Mouse (Mus musculus) stomach, adult 2 months (tissue): ENCODE data around the gene Ssu72. TPM values are rescaled to one million over a fixed set of nuclear protein-coding genes. Genes with fewer than 3 reads are reported as not detected.

Experiments
- polyA plus RNA-seq: library from polyadenylated mRNA; depleted of rRNA; stranded (reverse); fragments of >200 nt; gene quantifications from 2 replicates; pipeline ENCODE4 v1.2.3, GENCODE M21; 2012; rRNA removed

Ssu72 gene
- 62.7 and 102 TPM in 2 replicates for polyA plus RNA-seq

DNA sequence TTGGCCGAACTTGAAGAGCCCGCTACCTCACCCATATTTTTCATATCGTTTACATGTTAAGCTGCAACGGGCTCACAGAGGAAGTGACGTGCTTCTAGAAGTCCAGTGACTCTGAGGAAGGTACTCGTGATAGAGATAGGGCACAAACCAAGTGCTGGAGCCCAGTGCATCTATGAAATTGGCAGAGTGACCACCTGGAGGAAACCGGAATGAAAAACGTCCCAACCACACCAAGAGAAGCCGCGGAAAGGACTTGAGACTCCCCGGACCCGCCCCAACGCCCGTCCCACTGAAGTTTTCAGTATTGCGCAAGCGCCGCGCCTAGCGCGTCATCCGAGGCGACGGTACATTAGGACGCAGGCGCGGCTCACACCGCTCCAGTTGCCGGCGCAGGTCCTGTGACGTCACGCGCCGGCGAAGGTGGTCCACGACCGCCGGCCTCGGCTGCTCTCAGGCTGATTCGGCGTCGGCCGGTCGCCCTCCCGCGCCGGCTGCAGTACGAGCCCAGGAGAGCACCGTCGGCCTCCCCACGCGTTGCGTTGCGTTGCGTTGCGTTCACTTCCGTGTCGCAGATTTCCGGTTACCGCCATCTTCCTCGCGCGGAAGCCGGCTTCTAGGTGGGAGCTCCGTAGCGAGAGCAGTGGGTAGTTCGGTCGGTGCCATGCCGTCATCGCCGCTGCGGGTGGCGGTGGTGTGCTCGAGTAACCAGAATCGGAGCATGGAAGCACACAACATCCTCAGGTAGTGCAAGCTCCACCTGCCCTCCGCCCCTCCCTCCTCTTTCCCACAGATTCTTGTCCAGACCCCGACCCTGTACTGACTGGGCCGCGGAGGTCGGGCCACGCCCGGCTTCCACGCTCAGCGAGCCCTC lies at the start of gene Ssu72:
Gene Ssu72 (plus strand): TSS at position 80 of the 871 bp plus-strand sequence.

DNA sequence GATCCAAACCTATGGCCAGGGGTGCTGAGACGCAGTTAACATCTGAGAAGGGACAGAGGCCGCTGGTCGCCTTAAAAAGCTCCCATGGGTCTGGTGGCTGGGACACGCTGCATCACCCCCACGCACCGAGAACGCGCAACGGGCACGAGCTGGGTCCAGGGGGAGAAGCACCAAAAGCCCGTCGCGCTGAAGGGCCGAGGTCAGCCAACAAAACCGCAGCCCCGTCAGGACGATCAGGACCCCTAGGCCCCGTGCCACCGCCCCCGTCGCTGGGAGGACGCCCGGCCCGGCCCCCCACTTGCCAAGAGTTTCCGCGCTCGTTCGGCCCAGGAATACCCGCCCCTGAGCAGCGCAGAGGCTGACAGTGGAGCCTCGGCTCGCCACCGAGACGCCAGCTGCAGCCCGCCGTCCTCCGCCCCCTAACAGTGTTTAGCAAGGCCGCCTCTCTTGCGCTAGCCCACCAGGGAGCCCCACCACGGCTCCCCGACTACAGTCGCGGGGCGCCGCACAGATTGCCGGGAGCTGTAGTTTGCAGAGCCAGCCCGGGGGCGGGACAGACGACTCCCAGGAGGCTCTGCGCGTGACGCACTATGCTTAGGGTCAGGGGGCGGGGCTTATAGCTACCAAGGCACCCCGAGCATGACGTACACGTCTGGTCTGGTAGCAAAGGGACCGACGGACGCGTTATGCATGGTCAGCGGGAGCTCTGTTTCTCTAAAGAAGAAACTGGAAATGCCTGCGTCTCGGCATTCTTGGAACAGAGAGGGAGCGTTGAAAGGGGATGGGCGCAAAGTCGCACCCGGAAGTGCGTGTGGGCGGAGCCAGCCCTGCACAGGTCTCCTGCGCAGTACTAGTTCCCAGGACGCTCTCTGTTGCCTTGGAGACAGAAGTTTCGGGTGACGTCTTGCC lies 35.7 kb upstream of the Ssu72 start, which contains the start of gene Mib2:
Gene Mib2 (minus strand): TSS at position 510 of the 909 bp plus-strand sequence.

DNA sequence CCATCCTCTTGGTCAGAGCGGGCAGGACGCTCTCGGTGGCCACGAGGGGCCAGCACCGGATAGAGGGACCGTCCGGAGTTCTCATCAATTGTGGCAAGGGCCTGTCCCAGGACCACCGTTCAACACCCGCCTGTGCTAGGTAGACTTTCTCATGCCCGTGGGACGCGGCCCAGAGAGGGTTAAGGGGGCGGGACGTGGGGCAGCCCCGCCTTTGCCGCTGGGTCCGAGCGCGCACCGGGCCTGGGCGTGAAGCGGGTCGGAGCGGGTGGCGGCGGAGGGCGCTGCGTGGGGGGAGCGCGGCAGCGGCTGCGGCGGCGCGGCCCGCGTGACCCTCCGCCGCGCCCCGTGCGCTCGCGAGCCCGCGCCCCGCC lies 10.5 kb upstream of the Ssu72 start, which contains the start of gene Fndc10:
Gene Fndc10 (plus strand): TSS at position 232 of the 371 bp plus-strand sequence.

DNA sequence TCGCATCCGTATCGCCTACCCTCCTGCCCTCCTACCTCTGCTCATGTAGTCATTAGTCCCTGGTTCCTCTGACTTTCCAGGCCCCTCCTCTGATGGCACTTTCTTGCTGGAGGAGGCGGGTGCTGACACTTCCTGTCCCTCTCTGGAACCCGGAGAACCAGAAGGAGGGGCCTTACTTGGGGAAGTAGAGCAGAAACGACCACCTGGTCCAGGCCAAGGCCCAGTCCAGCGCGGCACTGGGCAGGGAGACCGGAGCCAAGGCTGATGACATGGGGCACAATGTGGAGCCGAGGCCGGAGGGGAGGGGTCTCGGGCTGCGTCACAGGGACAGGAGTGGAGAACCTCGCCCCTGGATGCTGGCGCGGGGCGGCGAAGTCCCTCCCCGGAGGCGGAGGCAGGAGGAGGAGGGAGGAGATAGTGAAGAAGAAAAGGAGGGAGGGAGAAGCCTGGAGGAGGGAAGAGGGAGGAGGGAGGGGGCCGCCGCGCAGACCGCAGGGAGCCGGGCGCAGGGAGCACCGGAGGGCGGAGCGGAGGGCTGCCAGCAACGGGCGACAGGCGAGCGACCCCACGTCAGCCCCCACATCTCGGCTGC lies 29.8 kb downstream of the Ssu72 start, which contains the start of gene Tmem240:
Gene Tmem240 (plus strand): TSS at position 451 of the 592 bp plus-strand sequence.

DNA sequence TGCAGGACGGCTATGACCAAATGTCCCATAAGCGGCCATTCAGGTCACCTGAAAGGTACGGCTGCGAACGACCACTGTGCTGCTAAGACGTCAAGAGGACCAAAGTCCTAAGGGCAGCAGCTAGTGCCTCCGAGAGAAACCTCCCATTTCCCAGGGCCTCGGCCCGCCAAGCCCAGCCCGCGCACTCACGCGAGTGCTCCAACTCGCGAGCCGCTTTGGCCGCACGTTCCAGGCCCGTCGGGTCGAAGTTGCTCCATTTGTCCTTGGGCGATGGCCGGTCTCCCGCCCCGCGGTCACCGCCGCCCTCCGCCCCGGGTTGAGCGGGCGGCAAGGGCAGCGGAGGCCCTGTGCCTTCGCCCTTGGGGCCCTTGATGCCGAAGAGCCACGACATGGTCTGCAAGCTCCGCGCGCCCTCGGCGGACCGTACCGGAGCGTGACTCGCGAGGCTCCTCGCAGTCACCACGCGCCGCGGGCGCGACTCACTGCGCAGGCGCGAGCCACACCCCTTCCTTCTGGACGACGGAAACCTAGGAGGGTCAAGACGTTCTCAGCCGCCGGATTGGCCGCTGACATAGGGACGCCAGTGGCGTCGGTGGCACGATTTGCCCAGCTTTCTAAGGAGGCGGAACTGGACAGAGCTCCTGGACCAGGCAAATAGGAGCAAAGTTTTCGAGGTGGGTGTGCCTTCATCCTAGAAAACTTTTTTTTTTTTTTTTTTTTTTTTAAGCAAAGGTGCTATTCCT lies 56.2 kb downstream of the Ssu72 start, which contains the start of gene Atad3a:
Gene Atad3a (minus strand): TSS at position 481 of the 743 bp plus-strand sequence.

DNA sequence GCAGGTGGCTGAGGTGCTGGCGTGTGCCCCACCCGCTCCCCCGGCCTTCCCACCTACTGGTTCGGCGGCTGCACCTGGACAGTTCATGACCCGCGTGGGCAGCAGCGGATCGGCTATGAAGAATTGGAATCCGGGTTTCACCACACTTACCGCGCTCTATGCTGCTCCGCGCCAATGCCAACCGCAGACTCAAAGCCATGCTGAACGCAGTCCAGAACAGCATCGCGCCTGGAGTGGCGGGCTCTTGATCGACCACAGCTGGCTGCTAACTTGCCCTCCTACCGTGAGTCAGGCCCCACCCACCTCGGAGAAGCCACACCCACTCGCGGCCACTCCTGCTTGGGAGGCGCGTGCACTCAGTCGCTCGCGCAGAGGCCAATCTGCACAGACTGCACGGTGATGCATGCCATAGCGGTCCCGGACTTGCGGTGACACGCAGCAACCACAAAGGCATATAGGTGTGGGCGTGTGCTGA lies 69.7 kb downstream of the Ssu72 start, which contains the start of gene Vwa1:
Gene Vwa1 (minus strand): TSS at position 419 of the 475 bp plus-strand sequence.

Other genes starting within 250 kb of the Ssu72 start
- 3.5 and 4.1 TPM in 2 replicates for gene Tmem52, start 235.7 kb upstream of the Ssu72 start, polyA plus RNA-seq
- gene Gnb1, start 213.4 kb upstream of the Ssu72 start, polyA plus RNA-seq: 252 and 264 TPM in 2 replicates
- gene Nadk, start 142.4 kb upstream of the Ssu72 start, polyA plus RNA-seq: 85.3 and 86.3 TPM in 2 replicates
- 1.7 and 3.1 TPM in 2 replicates for gene Slc35e2, start 103.4 kb upstream of the Ssu72 start, polyA plus RNA-seq
- 9.0 and 10.2 TPM in 2 replicates for gene Cdk11b, start 79.9 kb upstream of the Ssu72 start, polyA plus RNA-seq
- gene Gm10563, start 59.4 kb upstream of the Ssu72 start, polyA plus RNA-seq: not detected in 2 replicates
- 18.8 and 26.7 TPM in 2 replicates for gene Mmp23, start 51.4 kb upstream of the Ssu72 start, polyA plus RNA-seq
- 42.5 and 44.6 TPM in 2 replicates for gene Mib2, start 35.6 kb upstream of the Ssu72 start, polyA plus RNA-seq
- 16.5 and 25.8 TPM in 2 replicates for gene Fndc10, start 10.5 kb upstream of the Ssu72 start, polyA plus RNA-seq
- 0.37 and 1.4 TPM in 2 replicates for gene Tmem240, start 30.0 kb downstream of the Ssu72 start, polyA plus RNA-seq
- 57.0 and 97.8 TPM in 2 replicates for gene Atad3a, start 56.3 kb downstream of the Ssu72 start, polyA plus RNA-seq
- 11.4 and 13.1 TPM in 2 replicates for gene Vwa1, start 69.9 kb downstream of the Ssu72 start, polyA plus RNA-seq
- gene Tmem88b, start 81.1 kb downstream of the Ssu72 start, polyA plus RNA-seq: 0.18 and 0.28 TPM in 2 replicates
- gene Ankrd65, start 85.6 kb downstream of the Ssu72 start, polyA plus RNA-seq: 0.09 TPM in 1 of 2 replicates, not detected in the other
- gene Mrpl20, start 98.1 kb downstream of the Ssu72 start, polyA plus RNA-seq: 18.2 and 33.5 TPM in 2 replicates
- gene Ccnl2, start 107.7 kb downstream of the Ssu72 start, polyA plus RNA-seq: 18.2 and 22.6 TPM in 2 replicates
- gene Aurkaip1, start 126.5 kb downstream of the Ssu72 start, polyA plus RNA-seq: 106 and 164 TPM in 2 replicates
- gene Mxra8, start 134.9 kb downstream of the Ssu72 start, polyA plus RNA-seq: 106 and 126 TPM in 2 replicates
- gene Dvl1, start 142.6 kb downstream of the Ssu72 start, polyA plus RNA-seq: 102 and 114 TPM in 2 replicates
- 0.33 and 0.81 TPM in 2 replicates for gene Tas1r3, start 158.6 kb downstream of the Ssu72 start, polyA plus RNA-seq
- 24.9 and 45.1 TPM in 2 replicates for gene Cptp, start 164.6 kb downstream of the Ssu72 start, polyA plus RNA-seq
- 15.0 and 21.4 TPM in 2 replicates for gene Ints11, start 164.7 kb downstream of the Ssu72 start, polyA plus RNA-seq
- 41.8 and 63.5 TPM in 2 replicates for gene Pusl1, start 187.0 kb downstream of the Ssu72 start, polyA plus RNA-seq
- 21.4 and 21.8 TPM in 2 replicates for gene Acap3, start 187.0 kb downstream of the Ssu72 start, polyA plus RNA-seq
- 41.1 and 63.8 TPM in 2 replicates for gene Ube2j2, start 239.0 kb downstream of the Ssu72 start, polyA plus RNA-seq